Mouse (Mus musculus): Measurements from ENCODE around the gene Tgtp2.
"Not testable (repeated sequence)": the region's sequence is repeated elsewhere in the genome, so short reads cannot be mapped to it uniquely, and the experiment has no call there.

DNA sequence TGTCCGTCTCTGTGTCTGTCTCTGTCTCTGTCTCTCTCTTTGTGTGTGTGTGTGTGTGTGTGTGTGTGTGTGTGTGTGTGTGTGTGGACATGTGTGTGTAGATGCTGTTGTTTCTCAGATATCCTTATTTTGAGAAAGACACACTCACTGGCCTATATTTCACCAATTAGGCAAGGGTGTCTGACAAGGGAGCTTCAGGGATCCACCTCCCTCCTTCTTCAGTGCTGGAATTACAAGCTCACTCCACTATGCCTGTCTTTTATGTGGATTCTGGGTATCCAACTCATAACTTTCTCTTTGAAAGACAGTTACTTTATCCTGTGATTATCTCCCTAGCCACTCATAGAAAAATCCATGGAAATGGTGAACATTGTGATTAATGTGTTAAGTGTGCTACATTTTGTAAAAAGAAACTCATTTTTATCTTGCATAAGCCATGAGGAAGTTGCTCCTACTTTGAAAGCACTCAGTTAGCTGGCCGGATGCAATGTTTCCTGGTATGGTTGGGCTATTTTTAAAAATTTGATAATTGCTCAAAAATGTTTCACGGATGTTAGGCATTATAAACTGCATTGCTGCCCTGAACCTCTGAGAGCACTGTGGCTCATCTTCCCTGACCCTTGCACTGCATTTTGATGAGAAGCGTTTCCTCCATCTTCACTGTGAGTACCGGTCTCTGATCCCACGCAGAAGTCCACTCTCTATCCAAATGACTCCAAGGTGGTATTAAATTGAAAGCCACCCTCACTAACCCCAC lies 12.2 kb upstream of the Tgtp2 start, which contains the start of gene Ifi47:
- TF ChIP-seq POLR2A (IDR thresholded peaks at IDR 0.05; ENCODE audit: insufficient read length, low read depth); REST (IDR thresholded peaks at IDR 0.05; ENCODE audit: insufficient read depth, insufficient read length); POLR2AphosphoS2 (IDR thresholded peaks at IDR 0.05; ENCODE audit: insufficient read length, low read depth): not testable (repeated sequence)
